Mouse (Mus musculus) lung, postnatal 0 days (tissue): ENCODE results near the gene Dscaml1. TPM values are rescaled to one million over a fixed set of nuclear protein-coding genes. Genes with fewer than 3 reads are reported as not detected.

Experiments
- ATAC-seq: fragments of 200-750 bp; cut with Nextera tagmentation; 2 replicates; pipeline ENCODE4 v1.8.0; 2017; ENCODE audit warnings: moderate library complexity
- DNase-seq: peaks from one replicate; pipeline ENCODE4 v3.0.0-alpha.2; 2016; ENCODE audit warnings: low spot score
- H3K27ac ChIP-seq: fragments of 300-500 bp; sonication (generic); 2 replicates; pipeline ENCODE4 v1.5.1; 2014; ENCODE audit warnings: antibody characterized with exemption, mild to moderate bottlenecking, low read length, mixed read lengths
- H3K27me3 ChIP-seq: fragments of 300-500 bp; sonication (generic); replicated peaks from 2 replicates; pipeline ENCODE4 v1.6.1; 2014; ENCODE audit warnings: low read length, mixed read lengths; ENCODE audit not compliant: insufficient read depth
- H3K36me3 ChIP-seq: fragments of 300-500 bp; sonication (generic); 2 replicates; pipeline ENCODE4 v1.6.1; 2014; ENCODE audit warnings: low read length, mixed read lengths; ENCODE audit not compliant: insufficient read depth
- H3K4me1 ChIP-seq: fragments of 300-500 bp; sonication (generic); 2 replicates; pipeline ENCODE4 v1.6.1; 2014; ENCODE audit warnings: antibody characterized with exemption, low read depth, low read length, mixed read lengths; ENCODE audit not compliant: insufficient read depth
- H3K4me2 ChIP-seq: fragments of 300-500 bp; sonication (generic); replicated peaks from 2 replicates; pipeline ENCODE4 v1.6.1; 2014; ENCODE audit warnings: low read depth, mild to moderate bottlenecking, low read length, moderate library complexity, mixed read lengths
- H3K4me3 ChIP-seq: fragments of 300-500 bp; sonication (generic); 2 replicates; pipeline ENCODE4 v1.5.1; 2014; ENCODE audit warnings: low read depth, low read length
- H3K9ac ChIP-seq: fragments of 300-500 bp; sonication (generic); replicated peaks from 2 replicates; pipeline ENCODE4 v1.6.1; 2014; ENCODE audit warnings: low read depth, mild to moderate bottlenecking
- H3K9me3 ChIP-seq: fragments of 300-500 bp; sonication (generic); 2 replicates; pipeline ENCODE4 v1.6.1; 2016; ENCODE audit warnings: low read length, mixed read lengths
- CTCF ChIP-seq: IDR thresholded peaks from 2 replicates; pipeline ENCODE4 v1.5.1; 2016; ENCODE audit warnings: antibody characterized with exemption, mild to moderate bottlenecking
- EP300 ChIP-seq: IDR thresholded peaks from 2 replicates; pipeline ENCODE4 v1.6.1; 2016; ENCODE audit warnings: antibody characterized with exemption, mild to moderate bottlenecking, control low read depth
- WGBS: fragments of 180-500 bp; shearing (Covaris S2); extraction: QIAGEN DNeasy Blood & Tissue Kit; methylation state at CpG from one replicate; pipeline ENCODE4 v1.1.7; 2014; 5-methylcytosine and 5-hydroxymethylcytosine counted together
- polyA plus RNA-seq: library from polyadenylated mRNA; unstranded; fragments of >200 nt; fragmentation: Nextera tagmentation; extraction: Ambion mirVana; gene quantifications from 2 replicates; pipeline ENCODE4 v1.2.1, GENCODE M21; 2015

The Dscaml1 gene
- polyA plus RNA-seq, 1 experiment from 2014 or later, result 0.16 TPM

DNA sequence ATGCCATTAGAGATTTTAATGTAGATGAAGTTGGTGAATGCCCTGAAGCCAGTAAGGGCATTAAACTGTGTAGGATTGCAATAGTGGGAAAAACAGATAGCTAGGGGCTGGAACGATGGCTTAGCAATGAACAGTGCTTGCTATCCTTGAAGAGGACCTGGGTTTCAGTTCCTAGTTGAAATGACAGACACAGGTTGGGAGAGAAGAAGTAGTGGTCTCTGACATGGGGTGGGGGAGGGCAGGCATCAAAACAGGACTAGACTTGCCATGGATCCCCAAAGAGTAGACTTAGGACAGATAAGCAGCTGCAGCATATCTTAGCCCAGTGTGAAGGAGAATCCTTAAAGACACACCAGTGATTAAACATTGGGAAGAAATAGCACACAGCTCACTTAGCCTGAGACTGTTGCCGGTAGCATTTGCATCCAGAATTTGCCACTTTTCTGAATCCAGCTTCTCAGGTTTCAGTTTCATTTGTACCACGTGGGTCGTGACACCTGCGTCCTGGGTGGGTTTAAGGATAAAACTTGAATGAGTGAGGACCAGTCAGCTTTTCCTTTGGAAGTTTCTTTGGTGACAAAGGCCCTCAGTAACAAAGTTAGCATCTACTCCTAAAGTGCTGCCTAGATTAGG, 75.0 kb downstream of the Dscaml1 start:
- Histone ChIP-seq H3K27ac (no peak overlapping the region; the same call in 1 of the 2 replicates), H3K4me2 (no peak overlapping the region)

DNA sequence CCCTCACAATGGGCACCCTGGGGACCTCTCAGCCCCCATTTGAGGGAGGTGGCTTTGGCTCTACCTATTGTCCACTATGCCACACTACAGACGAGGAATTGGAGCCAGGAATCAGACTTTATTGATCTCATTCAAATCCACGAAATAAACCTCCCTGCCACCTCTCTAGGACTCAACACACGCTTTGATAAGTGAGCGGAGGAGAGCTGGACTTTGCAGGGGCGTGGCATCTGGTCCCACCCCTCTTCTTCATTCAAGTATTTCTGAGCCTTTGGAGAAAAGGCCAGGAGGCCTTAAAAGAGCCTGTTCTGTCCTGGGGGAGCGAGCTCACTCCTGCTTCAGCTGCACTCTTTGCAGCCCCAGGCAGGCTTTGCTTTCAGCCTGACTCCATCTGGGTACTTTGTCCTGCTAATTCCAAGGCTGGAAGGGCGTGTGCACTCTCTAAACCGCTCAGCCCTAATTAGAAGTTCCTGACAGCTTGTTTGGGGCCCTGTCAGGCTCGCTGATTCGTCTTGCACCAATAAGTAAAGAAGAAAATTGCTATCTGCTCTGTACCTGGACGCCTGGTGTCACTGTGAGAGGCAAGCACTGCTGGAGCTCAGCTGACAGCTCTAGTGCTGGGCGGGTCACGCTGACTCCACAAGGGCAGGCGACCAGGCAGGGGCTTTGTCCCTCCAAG, 75.7 kb downstream of the Dscaml1 start:
- WGBS, result 18% methylated on average over 14 of the region's 14 CpGs
- Histone ChIP-seq H3K9me3 (no peaks in the 10 kb centered on the region), H3K4me1 (peaks cover 2% of the 10 kb centered on the region; the same call in 1 of the 2 replicates), H3K36me3 (no peaks in the 10 kb centered on the region), H3K4me3 (no peak overlapping the region), H3K9ac (no peak overlapping the region), H3K4me2 (no peak overlapping the region), H3K27ac (peak overlapping the region; percentile 59; the same call in 1 of the 2 replicates), H3K27me3 (no peaks in the 10 kb centered on the region)
- ATAC-seq (no peak), DNase-seq (peak; percentile 44)
- TF ChIP-seq CTCF (no peak), EP300 (no peak)

More for the DNA sequence above, 75.0 kb downstream of the Dscaml1 start:
- ATAC-seq, result no peak
- H3K9ac ChIP-seq, result no peak overlapping the region
- no peaks in the 10 kb centered on the region for H3K36me3 ChIP-seq
- no peaks in the 10 kb centered on the region for H3K27me3 ChIP-seq
- H3K4me3 ChIP-seq, result no peak overlapping the region
- TF ChIP-seq EP300, result no peak
- no peak for TF ChIP-seq CTCF
- no peak for DNase-seq
- H3K9me3 ChIP-seq, result no peaks in the 10 kb centered on the region
- 57% methylated on average over 5 of the region's 5 CpGs for WGBS
- peaks cover 2% of the 10 kb centered on the region; the same call in 1 of the 2 replicates for H3K4me1 ChIP-seq

DNA sequence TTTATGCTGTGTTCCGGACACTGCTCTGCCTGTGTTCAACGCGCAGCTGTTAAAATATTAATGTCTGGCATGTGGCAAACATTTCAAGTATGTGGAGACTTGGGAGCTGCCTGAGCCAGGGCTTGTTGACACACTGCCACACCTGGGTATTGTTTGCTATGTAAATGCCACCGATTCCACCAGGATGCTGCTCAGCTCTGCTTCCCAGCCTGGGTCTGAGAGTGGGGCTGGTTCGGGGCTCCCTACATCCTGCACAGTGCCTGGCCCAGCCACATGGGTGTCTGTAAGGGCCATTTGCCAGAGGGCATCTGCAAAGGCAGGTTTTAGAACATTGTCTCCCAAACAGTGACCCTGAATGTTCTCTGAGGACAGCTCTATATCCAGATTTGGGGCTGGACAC, 78.5 kb downstream of the Dscaml1 start:
- peak; percentile 85 for DNase-seq
- Histone ChIP-seq H3K9ac (no peak overlapping the region), H3K27me3 (no peaks in the 10 kb centered on the region), H3K36me3 (no peaks in the 10 kb centered on the region), H3K4me1 (peaks cover 2% of the 10 kb centered on the region; the same call in 1 of the 2 replicates), H3K27ac (peak overlapping the region; percentile 85), H3K4me3 (no peak overlapping the region), H3K9me3 (no peaks in the 10 kb centered on the region), H3K4me2 (no peak overlapping the region)
- WGBS, result 20% methylated on average over 5 of the region's 5 CpGs
- ATAC-seq, result peak; percentile 92
- TF ChIP-seq EP300, result peak; percentile 80
- no peak; the same call in 1 of the 2 replicates for TF ChIP-seq CTCF

DNA sequence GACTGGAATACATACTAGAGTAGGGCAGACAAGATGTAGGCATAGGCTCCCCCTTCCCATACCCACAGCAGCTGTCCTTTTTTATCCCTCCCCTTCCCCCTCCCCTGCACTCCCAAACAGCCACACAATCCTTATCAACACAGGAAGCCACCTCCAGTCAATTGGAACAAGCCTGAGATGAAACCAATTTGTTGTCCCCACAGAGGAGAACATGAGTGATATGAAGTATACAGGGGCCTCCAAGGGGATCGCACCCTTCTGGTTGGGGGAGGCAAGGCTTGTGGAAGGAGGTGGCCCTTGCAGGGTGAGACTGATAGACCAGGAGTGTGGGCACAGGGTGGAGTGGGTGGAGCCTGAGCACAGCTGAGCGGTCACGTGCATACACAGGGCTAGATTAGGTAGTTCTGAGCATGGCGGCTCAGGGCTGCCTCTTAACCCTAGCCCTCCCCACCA, 79.1 kb downstream of the Dscaml1 start:
- H3K9me3 ChIP-seq, result no peaks in the 10 kb centered on the region
- H3K27ac ChIP-seq, result peak overlapping the region; percentile 85
- H3K9ac ChIP-seq, result no peak overlapping the region
- H3K27me3 ChIP-seq, result no peaks in the 10 kb centered on the region
- TF ChIP-seq CTCF (no peak), EP300 (no peak)
- H3K4me3 ChIP-seq, result no peak overlapping the region
- WGBS, result 20% methylated on average over 4 of the region's 4 CpGs
- ATAC-seq (peak; percentile 67), DNase-seq (peak; percentile 56)
- no peak overlapping the region for H3K4me2 ChIP-seq
- no peaks in the 10 kb centered on the region for H3K36me3 ChIP-seq
- H3K4me1 ChIP-seq, result peaks cover 2% of the 10 kb centered on the region; the same call in 1 of the 2 replicates

DNA sequence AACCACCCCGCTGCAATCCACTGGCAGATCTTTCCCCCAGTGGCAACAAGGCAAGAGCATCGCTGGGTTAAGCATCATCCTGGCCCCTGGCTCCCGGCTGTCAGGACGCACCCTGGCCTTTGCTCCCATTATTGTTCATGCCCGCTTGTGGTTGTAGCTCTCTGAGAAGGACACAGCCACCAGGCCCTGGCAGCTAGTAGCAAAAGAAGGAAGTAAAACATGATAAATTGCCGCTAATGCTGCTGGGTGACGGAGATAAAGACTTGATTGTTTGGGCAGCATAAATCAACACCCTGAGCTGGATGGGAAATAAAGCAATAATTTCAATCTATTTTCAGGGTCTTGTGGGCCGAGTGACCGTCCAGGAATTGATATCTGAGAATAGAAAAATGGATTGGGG, 81.1 kb downstream of the Dscaml1 start:
- ATAC-seq (no peak), DNase-seq (peak; percentile 26)
- TF ChIP-seq EP300, result 0 out of 2 replicates have a peak, but pooled peaks have one; percentile 19
- no peak for TF ChIP-seq CTCF
- no peak overlapping the region for H3K9ac ChIP-seq
- no peaks in the 10 kb centered on the region for H3K27me3 ChIP-seq
- H3K36me3 ChIP-seq, result no peaks in the 10 kb centered on the region
- H3K27ac ChIP-seq, result no peak overlapping the region
- peaks cover 2% of the 10 kb centered on the region; the same call in 1 of the 2 replicates for H3K4me1 ChIP-seq
- H3K4me3 ChIP-seq, result no peak overlapping the region
- 47% methylated on average over 9 of the region's 9 CpGs for WGBS
- H3K4me2 ChIP-seq, result no peak overlapping the region
- H3K9me3 ChIP-seq, result no peaks in the 10 kb centered on the region

DNA sequence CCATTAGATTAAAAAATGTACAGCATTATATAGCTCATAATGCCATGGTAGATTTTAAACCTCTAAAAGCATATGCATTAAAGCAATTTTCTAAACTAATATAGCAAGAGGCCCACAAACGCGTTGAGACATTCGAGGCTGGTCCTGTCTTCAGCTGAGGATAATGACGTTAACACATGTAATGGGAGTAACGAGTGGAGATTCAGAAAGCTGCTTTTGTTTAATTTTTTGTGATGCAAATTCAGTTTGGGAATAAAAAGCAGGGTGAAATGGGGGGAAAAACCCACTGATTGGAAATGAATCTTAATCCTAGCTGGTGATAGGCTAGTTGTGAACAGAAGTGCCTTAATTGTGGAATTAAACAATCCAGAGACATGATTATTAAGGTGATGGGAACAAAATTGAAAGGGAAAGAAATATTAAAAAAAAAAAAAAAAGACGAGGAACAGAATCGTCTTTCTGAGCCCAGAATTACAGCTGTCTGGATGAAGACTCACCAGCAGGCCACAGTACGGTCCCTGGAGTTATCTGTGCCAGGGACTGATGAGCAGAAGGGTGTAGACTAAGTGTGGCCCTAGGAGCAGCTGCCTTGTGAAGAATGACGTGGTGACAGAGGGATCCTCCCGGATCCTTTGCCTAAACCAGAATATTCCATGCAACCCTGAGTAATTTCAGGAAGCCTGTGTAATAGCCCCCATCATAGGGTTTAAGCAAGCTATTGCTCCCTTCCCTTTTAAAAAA, 84.5 kb downstream of the Dscaml1 start:
- 74% methylated on average over 10 of the region's 10 CpGs for WGBS
- H3K4me2 ChIP-seq, result no peak overlapping the region
- DNase-seq (no peak), ATAC-seq (no peak)
- H3K4me3 ChIP-seq, result no peak overlapping the region
- H3K27me3 ChIP-seq, result no peaks in the 10 kb centered on the region
- no peak for TF ChIP-seq CTCF
- no peak for TF ChIP-seq EP300
- H3K9me3 ChIP-seq, result no peaks in the 10 kb centered on the region
- no peak overlapping the region for H3K27ac ChIP-seq
- no peak overlapping the region for H3K9ac ChIP-seq
- H3K4me1 ChIP-seq, result no peaks in the 10 kb centered on the region
- no peaks in the 10 kb centered on the region for H3K36me3 ChIP-seq
